Mouse (Mus musculus): ENCODE data around the gene Pla1a. TPM values are rescaled to one million over a fixed set of nuclear protein-coding genes. Genes with fewer than 3 reads are reported as not detected.
"Not testable (repeated sequence)": the region's sequence is repeated elsewhere in the genome, so short reads cannot be mapped to it uniquely, and the experiment has no call there.

The Pla1a gene
- polyA plus RNA-seq, 2 experiments from 2014 or later = not detected

- ATAC-seq = peak; percentile 43
These were observed 25.8 kb upstream of the Pla1a start for GRCm38 (mm10) chr16:38458600-38459280.

DNA sequence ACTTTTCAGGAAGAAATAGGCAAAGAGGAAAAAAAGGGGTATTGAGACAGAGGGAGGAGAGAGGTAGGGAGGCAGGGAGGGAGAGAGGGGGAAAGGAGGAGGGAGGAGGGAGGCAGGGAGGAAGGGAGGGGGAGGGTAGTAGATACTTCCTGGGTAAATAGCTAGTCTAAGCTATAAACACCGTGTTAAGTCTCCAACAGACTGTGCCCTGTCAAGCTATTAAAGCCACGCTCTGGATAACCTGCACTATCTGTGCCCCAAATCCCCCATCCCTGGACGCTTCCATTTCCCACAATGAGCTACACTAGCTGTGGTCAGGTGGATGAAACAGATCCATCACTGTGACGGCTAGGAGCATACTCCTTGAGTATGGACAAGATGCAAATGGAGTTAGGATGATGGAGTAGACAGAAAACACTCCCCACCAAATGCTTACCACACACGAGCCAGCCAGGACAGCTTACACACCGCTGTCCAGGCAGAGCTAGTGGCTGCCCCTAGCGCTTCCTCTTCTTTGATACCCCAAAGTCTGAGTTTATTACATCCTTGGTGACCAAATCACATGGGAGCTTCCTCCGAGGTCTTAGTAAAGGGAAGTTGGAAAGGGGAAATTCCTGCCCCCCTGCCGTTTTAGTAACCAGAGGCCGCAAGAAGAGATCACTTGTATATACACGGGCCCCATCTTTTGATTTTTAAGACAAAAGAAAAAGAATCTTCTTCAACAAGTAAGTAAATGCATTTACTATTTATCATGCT is 24.0 kb upstream of the Pla1a start:
- no peak for ATAC-seq

DNA sequence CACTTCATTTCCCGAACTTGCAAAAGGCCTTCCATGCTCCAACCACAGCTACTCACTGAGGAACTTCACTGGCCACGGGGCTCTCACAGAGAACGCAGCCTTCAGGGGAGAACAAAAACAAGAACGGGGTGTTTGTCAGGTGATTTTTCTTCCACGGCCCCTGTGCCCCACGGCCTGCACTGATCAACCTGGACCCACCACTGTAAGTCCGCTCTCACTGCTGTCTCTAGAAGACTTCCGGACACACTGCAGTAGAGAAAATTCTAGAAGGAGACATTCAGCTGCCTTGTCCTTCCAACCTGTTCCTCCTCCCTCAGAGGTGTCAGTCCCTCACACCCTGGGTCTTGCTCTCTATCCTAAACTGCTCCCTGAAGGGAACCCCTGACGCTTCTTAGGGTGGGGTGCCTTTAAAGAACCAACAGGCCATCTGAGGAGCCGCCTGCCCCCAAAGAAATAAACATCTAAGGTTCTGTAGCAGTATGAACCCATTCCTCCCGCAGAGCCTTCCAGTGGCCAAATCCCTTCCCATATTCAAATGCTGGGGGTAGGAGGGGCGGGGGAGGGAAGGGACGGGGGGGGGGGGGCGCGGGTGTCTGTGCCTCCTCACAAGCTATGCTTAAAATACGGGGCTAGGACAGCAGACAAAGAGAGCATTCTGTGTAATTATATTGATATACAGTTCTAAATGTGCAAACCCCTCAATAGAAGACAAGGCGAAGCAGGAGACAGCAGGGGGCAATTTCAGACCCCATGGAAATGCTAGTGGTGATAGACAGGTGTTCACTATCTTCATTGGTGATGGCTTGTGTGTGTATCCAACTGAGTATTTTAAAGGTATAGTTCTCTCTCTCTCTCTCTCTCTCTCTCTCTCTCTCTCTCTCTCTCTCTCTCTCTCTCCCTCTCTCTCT is 22.8 kb upstream of the Pla1a start, which contains the start of gene Cd80:
Gene Cd80 (plus strand): TSS at position 51 of the 908 bp plus-strand sequence.
- no peak for ATAC-seq

- no peak for ATAC-seq
These were observed 21.7 kb upstream of the Pla1a start for GRCm38 (mm10) chr16:38454533-38455254.

DNA sequence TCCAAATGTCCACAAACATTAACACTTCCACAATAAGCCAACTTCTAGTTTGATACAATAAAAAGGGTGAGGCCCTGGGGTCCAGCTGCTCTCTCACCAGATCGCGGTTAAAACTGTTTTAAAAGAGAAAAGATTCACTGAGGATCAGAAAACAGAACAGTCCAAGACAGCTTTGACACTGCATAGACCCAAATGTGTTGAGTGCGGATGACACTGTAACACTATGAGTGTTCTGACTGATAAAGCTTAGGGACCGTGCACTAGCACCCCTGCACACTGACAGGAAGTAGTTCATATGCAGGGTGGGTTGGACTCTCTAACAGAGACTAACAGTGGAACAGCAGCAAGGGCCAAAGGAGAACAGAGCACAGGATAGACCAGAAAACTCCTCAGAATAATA is 21.0 kb upstream of the Pla1a start:
- ATAC-seq = no peak

GRCm38 (mm10) chr16:38453203-38453553 is 20.2 kb upstream of the Pla1a start:
- no peak for ATAC-seq

- peak; percentile 96 for ATAC-seq
These were observed 19.7 kb upstream of the Pla1a start, which contains the start of gene Adprh for GRCm38 (mm10) chr16:38452442-38453202. TSS of gene Adprh (minus strand) at chr16:38452703.

DNA sequence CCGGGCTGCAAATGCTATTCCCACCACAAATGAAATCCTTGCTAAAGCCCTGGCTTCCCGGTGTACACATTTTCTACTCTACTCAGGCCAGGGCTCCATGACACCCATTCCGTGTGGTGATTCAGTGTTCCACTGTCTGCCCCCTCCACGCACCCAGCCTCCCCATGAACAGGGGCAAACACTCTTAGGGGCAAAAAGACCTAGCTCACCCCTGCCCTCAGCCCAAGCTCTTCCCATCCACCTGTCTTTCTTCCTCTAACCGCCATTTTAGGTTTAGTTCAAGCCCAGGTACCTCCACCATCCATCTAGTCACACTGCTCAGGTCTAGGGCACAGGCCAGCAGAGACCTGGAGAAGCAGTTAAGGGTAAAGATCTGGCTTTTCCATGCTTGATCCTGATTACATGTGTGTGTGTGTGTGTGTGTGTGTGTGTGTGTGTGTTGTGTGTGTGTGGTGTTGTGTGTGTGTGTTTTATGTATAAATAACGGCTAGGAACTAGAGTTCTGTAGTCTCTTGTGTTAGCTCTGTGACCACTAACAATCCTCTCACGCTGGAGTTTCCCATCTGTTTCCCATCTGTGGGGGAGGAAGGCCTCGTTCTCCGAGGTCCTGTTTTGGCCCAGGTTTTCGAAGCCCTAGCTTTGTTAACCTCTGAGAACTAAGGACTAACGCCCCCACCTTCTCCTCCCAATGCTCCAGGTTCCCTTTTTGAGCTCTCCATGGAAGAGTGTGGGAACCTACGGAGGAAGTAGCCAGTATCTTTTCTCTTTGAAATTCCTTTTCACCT is 18.7 kb upstream of the Pla1a start:
- ATAC-seq = no peak

GRCm38 (mm10) chr16:38450707-38451106 is 17.8 kb upstream of the Pla1a start:
- no peak for ATAC-seq

DNA sequence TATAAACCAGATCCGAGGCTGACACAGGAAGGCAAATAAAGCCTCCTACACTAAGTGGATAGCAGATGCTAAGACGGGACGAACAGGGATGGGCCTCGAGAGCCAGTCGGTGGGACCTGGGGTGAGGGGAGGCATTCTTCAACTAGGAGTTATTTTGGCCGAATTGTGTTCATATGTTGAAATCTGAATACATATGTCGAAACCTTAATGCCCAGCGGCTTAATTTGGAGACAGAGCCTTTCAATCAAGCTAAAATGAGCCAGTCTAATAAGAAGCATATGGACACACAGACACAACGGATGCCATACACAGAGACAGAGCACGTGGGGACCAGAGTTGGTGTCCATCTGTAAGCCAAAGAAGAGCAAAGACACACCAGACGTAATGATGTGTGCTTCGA is 15.5 kb upstream of the Pla1a start:
- no peak for ATAC-seq

GRCm38 (mm10) chr16:38447366-38447765 is 14.4 kb upstream of the Pla1a start:
- no peak for ATAC-seq

- not testable (repeated sequence) for ATAC-seq
These were observed 13.2 kb upstream of the Pla1a start for GRCm38 (mm10) chr16:38446141-38446540.

- ATAC-seq = no peak
These were observed 12.6 kb upstream of the Pla1a start for GRCm38 (mm10) chr16:38445576-38445975.

DNA sequence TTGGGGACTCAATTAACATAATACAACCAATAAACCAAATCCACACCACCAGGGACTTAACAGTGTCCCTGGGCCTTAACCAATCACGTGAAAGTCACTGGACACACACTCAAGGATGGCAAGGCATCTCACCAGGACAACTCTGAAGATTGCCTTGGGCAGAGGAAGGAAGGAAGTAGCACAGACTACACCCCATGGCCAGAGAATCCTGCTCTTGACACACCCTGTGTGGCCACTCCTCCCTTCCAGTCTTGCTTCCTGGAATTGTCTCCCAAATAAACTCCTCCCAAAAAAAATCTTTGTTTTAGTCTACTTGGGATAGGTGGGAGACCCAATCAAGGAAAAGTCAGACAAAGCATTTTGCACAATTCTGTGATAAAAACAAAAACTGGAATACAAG is 12.1 kb upstream of the Pla1a start:
- ATAC-seq = no peak

DNA sequence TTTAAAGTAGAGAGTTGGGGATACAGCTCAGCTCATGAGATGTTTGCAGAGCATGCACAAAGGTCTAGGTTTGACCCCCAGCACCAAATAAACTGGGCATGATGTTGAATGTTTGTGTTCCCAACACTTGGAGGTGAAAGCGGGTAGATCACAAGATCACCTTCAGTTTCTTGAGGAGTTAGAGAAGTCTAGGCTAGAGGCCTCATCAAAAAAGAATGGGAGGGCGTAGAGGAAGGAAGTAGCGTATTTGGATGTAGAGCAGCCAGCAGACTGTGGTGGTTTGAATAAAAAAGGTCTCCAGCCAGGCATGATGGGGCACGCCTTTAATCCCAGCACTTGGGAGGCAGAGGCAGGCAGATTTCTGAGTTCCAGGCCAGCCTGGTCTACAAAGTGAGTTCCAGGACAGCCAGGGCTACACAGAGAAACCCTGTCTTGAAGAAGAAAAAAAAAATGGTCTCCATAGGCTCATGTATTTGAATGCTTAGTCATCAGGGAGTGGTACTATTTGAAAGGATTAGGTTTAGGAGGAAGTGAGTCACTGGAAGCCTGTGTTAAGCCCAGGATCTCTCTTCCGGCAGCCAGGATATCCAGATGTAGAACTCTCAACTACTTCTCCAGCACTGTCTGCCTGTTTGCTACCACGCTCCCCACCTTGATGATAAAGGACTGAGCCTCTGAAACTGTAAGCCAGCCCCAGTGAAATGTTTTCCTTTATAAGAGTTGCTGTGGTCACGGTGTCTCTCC is 10.9 kb upstream of the Pla1a start:
- no peak for ATAC-seq

- ATAC-seq = no peak
These were observed 9.3 kb upstream of the Pla1a start for GRCm38 (mm10) chr16:38442216-38442615.

- no peak for ATAC-seq
These were observed 8.7 kb upstream of the Pla1a start for GRCm38 (mm10) chr16:38441611-38442010.

DNA sequence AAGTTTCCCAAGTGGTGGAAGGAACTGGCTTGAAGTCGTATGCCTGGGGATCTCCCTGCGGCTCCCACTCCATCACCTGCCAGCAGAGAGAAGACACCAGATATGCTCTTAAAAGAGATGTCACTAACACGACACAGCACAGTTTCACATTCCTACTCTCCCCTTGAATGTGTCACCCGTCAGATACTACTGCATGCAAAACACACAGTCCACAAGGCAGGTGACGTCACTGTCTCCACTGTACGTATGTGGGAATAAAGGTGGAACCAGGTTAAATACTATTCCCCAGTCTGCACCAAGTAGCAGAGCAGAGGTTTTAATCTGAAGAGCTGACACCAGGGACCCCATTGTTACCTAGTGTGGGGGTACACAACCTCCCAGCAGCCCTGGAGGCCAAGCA is 7.5 kb upstream of the Pla1a start:
- ATAC-seq = no peak

GRCm38 (mm10) chr16:38439190-38439589 is 6.2 kb upstream of the Pla1a start:
- ATAC-seq = no peak

GRCm38 (mm10) chr16:38434295-38434795 is 1.4 kb upstream of the Pla1a start:
- no peak for ATAC-seq

Measured in activated CD4-positive, CD25-positive, alpha-beta regulatory T cell, adult 4 months (primary cell).